8 mouse cellular contexts compared by ENCODE assay signal in genomic region chr10:121471570-121472197, GRCm38 (mm10). TPM values are rescaled to one million over a fixed set of nuclear protein-coding genes. Genes with fewer than 3 reads are reported as not detected.
DNase-seq lines count a peak whose midpoint lies in the region; ATAC-seq and TF ChIP-seq lines count a peak whose summit lies in the region.

No protein-coding gene starts in this region.

- no peak overlapping the region for H3K9ac ChIP-seq in forebrain, postnatal 0 days
- H3K9ac ChIP-seq in forebrain, embryonic 11.5 days (ENCODE audit: low read length), result no peak overlapping the region
- H3K9ac ChIP-seq in kidney, embryonic 16.5 days (replicated peaks; ENCODE audit: low read length), result no peak overlapping the region

- H3K27me3 ChIP-seq in forebrain, postnatal 0 days (ENCODE audit: insufficient read depth, low read length), result no peaks in the 10 kb centered on the region; the same call in 1 of the 2 replicates
- peaks cover 8% of the 10 kb centered on the region for H3K27me3 ChIP-seq in forebrain, embryonic 11.5 days (ENCODE audit: control insufficient read depth, insufficient read depth, low read length)
- no peaks in the 10 kb centered on the region for H3K27me3 ChIP-seq in thymus, adult 2 months (ENCODE audit: control insufficient read depth, insufficient read depth, low read length)
- H3K27me3 ChIP-seq in kidney, embryonic 16.5 days (ENCODE audit: insufficient read depth, low read length), result no peaks in the 10 kb centered on the region

- TF ChIP-seq CTCF in forebrain, postnatal 0 days (IDR thresholded peaks at IDR 0.05; ENCODE audit: low read depth), result no peak
- no peak for TF ChIP-seq CTCF in thymus, adult 2 months (IDR thresholded peaks at IDR 0.05; ENCODE audit: borderline replicate concordance, control insufficient read depth, extremely low read depth, insufficient read depth, low read length, poor library complexity)

- no peak overlapping the region for H3K4me3 ChIP-seq in forebrain, postnatal 0 days (ENCODE audit: low read depth, low read length)
- H3K4me3 ChIP-seq in forebrain, embryonic 11.5 days (ENCODE audit: low read depth, low read length), result no peak overlapping the region
- H3K4me3 ChIP-seq in thymus, adult 2 months (ENCODE audit: control insufficient read depth, insufficient read depth, low read length), result no peak overlapping the region
- H3K4me3 ChIP-seq in kidney, embryonic 16.5 days (ENCODE audit: low read length), result no peak overlapping the region

- peak overlapping the region; percentile 62 for H3K27ac ChIP-seq in forebrain, postnatal 0 days (ENCODE audit: low read depth, low read length)
- H3K27ac ChIP-seq in forebrain, embryonic 11.5 days (ENCODE audit: low read depth, low read length), result no peak overlapping the region
- no peak overlapping the region for H3K27ac ChIP-seq in thymus, adult 2 months (ENCODE audit: control insufficient read depth, insufficient read depth, low read length)
- H3K27ac ChIP-seq in kidney, embryonic 16.5 days (ENCODE audit: low read length), result peak overlapping the region; percentile 77

- H3K4me2 ChIP-seq in forebrain, postnatal 0 days (ENCODE audit: low read depth), result no peak overlapping the region
- H3K4me2 ChIP-seq in forebrain, embryonic 11.5 days (ENCODE audit: low read depth, low read length, severe bottlenecking), result no peak overlapping the region
- H3K4me2 ChIP-seq in kidney, embryonic 16.5 days (replicated peaks; ENCODE audit: low read depth, low read length), result no peak overlapping the region

- peak; percentile 44 for ATAC-seq in forebrain, postnatal 0 days
- no peak for ATAC-seq in forebrain, embryonic 11.5 days (replicated peaks; ENCODE audit: low FRiP score)
- ATAC-seq in kidney, embryonic 16.5 days (ENCODE audit: low FRiP score, low TSS enrichment), result no peak

- no peaks in the 10 kb centered on the region for H3K9me3 ChIP-seq in forebrain, postnatal 0 days (ENCODE audit: low read length)
- no peaks in the 10 kb centered on the region for H3K9me3 ChIP-seq in forebrain, embryonic 11.5 days (ENCODE audit: control insufficient read depth, low read length)
- no peaks in the 10 kb centered on the region for H3K9me3 ChIP-seq in kidney, embryonic 16.5 days (ENCODE audit: low read length)

- peak; percentile 71 for DNase-seq in forebrain, postnatal 0 days
- no peak for DNase-seq in forebrain, embryonic 11.5 days (ENCODE audit: low spot score)
- peak; percentile 29 for DNase-seq in thymus, postnatal 14 days
- no peak for DNase-seq in thymus, adult 2 months
- no peak for DNase-seq in urinary bladder, postnatal 25 days (ENCODE audit: low spot score)
- DNase-seq in retina, embryonic 14.5 days (ENCODE audit: low spot score), result no peak
- no peak for DNase-seq in layer of hippocampus, postnatal 14 days (ENCODE audit: low spot score in 2 of 2)

- H3K36me3 ChIP-seq in forebrain, postnatal 0 days (ENCODE audit: insufficient read depth), result no peaks in the 10 kb centered on the region
- no peaks in the 10 kb centered on the region for H3K36me3 ChIP-seq in forebrain, embryonic 11.5 days (ENCODE audit: control insufficient read depth, insufficient read depth, low read length)
- H3K36me3 ChIP-seq in thymus, adult 2 months (ENCODE audit: control insufficient read depth, insufficient read depth, low read length), result no peaks in the 10 kb centered on the region
- H3K36me3 ChIP-seq in kidney, embryonic 16.5 days (ENCODE audit: insufficient read depth, low read length), result no peaks in the 10 kb centered on the region

- H3K4me1 ChIP-seq in forebrain, postnatal 0 days (ENCODE audit: insufficient read depth), result peaks cover 11% of the 10 kb centered on the region
- peaks cover 3% of the 10 kb centered on the region; the same call in 1 of the 2 replicates for H3K4me1 ChIP-seq in forebrain, embryonic 11.5 days (replicated peaks; ENCODE audit: control insufficient read depth, insufficient read depth, low read length)
- H3K4me1 ChIP-seq in thymus, adult 2 months (replicated peaks; ENCODE audit: control insufficient read depth, insufficient read depth, low read length), result peaks cover 26% of the 10 kb centered on the region
- peaks cover 59% of the 10 kb centered on the region for H3K4me1 ChIP-seq in kidney, embryonic 16.5 days (ENCODE audit: insufficient read depth, low read length)

- no peak for TF ChIP-seq POLR2A in thymus, adult 2 months (IDR thresholded peaks at IDR 0.05; ENCODE audit: control insufficient read depth, extremely low read depth, insufficient read depth, low read length, poor library complexity)

- 26% methylated on average over 8 of the region's 8 CpGs for WGBS in forebrain, postnatal 0 days
- whole genome bisulfite sequencing in forebrain, embryonic 11.5 days, result 72% methylated on average over 8 of the region's 8 CpGs
- 28% methylated on average over 8 of the region's 8 CpGs for WGBS in thymus, adult 2 months
- WGBS in kidney, embryonic 16.5 days, result 33% methylated on average over 8 of the region's 8 CpGs

RNA-seq across cellular contexts. Expression of gene Rassf3, which starts 4.5 kb away (rescaled TPM):
- 5.0 and 5.9 TPM in 2 replicates for total RNA-seq in forebrain, postnatal 0 days (2014; rRNA removed)
- 3.2 and 3.5 TPM in 2 replicates for polyA plus RNA-seq in forebrain, postnatal 0 days (2015; fragmentation: Nextera tagmentation; extraction: Ambion mirVana)
- polyA plus RNA-seq in forebrain, embryonic 11.5 days (2014; fragmentation: Nextera tagmentation; extraction: Ambion mirVana), result 5.5 and 7.6 TPM in 2 replicates
- polyA plus RNA-seq in thymus, adult 2 months (2012; rRNA removed), result 12.9 and 15.5 TPM in 2 replicates
- 14.8 and 15.2 TPM in 2 replicates for polyA plus RNA-seq in kidney, embryonic 16.5 days (2015; fragmentation: Nextera tagmentation; extraction: Ambion mirVana)
- 10 to 100 TPM; 12.0 to 12.6 TPM for total RNA-seq in layer of hippocampus, postnatal 14 days (2021)

Comparison
In these comparisons a context has a peak if more than half of its experiments do, and no peak if none do; other contexts are left out.
1. DNase-seq: peak in forebrain, postnatal 0 days (single experiment) and thymus, postnatal 14 days (single experiment); none in forebrain, embryonic 11.5 days (single experiment), thymus, adult 2 months (single experiment), urinary bladder, postnatal 25 days (single experiment), retina, embryonic 14.5 days (single experiment) and layer of hippocampus, postnatal 14 days (0 of 2).
2. H3K27ac ChIP-seq: peak in forebrain, postnatal 0 days (single experiment) and kidney, embryonic 16.5 days (single experiment); none in forebrain, embryonic 11.5 days (single experiment) and thymus, adult 2 months (single experiment).